ENCODE assay signal across 22 mouse cellular contexts in genomic region chr8:120357504-120357903, GRCm38 (mm10).
"Had no signal": no experiment of that assay in that cellular context is flagged by ENCODE, and none has a peak within 500 bp of the region (broad histone marks: within the 10 kb centered on the region; RNA-seq: fewer than 3 reads in every experiment).

No protein-coding gene starts in this region.

- H3K4me2 ChIP-seq: limb, embryonic 13.5 days; liver, embryonic 12.5 days; liver, embryonic 15.5 days; lung, embryonic 15.5 days had no signal

- H3K9ac ChIP-seq: limb, embryonic 13.5 days; liver, embryonic 12.5 days; liver, embryonic 15.5 days; lung, embryonic 15.5 days had no signal

- H3K27ac ChIP-seq: kidney, postnatal 0 days; layer of hippocampus, adult 2 months; limb, embryonic 10.5 days; limb, embryonic 13.5 days; liver, embryonic 12.5 days; liver, embryonic 15.5 days; lung, embryonic 15.5 days had no signal

- H3K9me3 ChIP-seq: limb, embryonic 10.5 days; limb, embryonic 13.5 days; liver, embryonic 12.5 days; liver, embryonic 15.5 days; lung, embryonic 15.5 days had no signal

- H3K36me3 ChIP-seq: limb, embryonic 10.5 days; liver, embryonic 12.5 days; liver, embryonic 15.5 days; lung, embryonic 15.5 days had no signal

- ATAC-seq: liver, embryonic 12.5 days had no signal

- DNase-seq: kidney, adult 2 months; kidney, postnatal 25 days; layer of hippocampus, adult 9-11 months; liver; lung, adult 18-20 months; lung, postnatal 10 days; lung, postnatal 36 days; midbrain, embryonic 14.5 days; right cerebral cortex, adult 18-20 months; right cerebral cortex, postnatal 14 days; right cerebral cortex, postnatal 4 days; spleen, adult 18-20 months; thymus, adult 18-20 months; thymus, postnatal 36 days had no signal

- H3K4me3 ChIP-seq: layer of hippocampus, adult 2 months; limb, embryonic 10.5 days; limb, embryonic 13.5 days; liver, embryonic 12.5 days; liver, embryonic 15.5 days; lung, embryonic 15.5 days; myocyte had no signal

- H3K27me3 ChIP-seq: limb, embryonic 13.5 days; lung, embryonic 15.5 days had no signal
